Mouse (Mus musculus) heart, postnatal 4 days (tissue): ENCODE measurements around the gene Mettl17. TPM values are rescaled to one million over a fixed set of nuclear protein-coding genes. Genes with fewer than 3 reads are reported as not detected.
"Not testable (repeated sequence)": the region's sequence is repeated elsewhere in the genome, so short reads cannot be mapped to it uniquely, and the experiment has no call there.

Experiments used
- DNase-seq: peaks from one replicate; pipeline ENCODE4 v3.0.0; 2021
- total RNA-seq, 2 experiments: library from RNA; stranded (reverse); gene quantifications; 2 replicates each; pipeline ENCODE4 v1.2.3; 2021

Gene Mettl17
- total RNA-seq, result 10 to 100 TPM; 17.9 to 25.7 TPM

GRCm38 (mm10) chr14:51884598-51885331, at the start of gene Mettl17:
Gene Mettl17 (plus strand): TSS chr14:51884842.
- DNase-seq, result peak; percentile 97

GRCm38 (mm10) chr14:51838480-51838879, 46.2 kb upstream of the Mettl17 start:
- not testable (repeated sequence) for DNase-seq

DNA sequence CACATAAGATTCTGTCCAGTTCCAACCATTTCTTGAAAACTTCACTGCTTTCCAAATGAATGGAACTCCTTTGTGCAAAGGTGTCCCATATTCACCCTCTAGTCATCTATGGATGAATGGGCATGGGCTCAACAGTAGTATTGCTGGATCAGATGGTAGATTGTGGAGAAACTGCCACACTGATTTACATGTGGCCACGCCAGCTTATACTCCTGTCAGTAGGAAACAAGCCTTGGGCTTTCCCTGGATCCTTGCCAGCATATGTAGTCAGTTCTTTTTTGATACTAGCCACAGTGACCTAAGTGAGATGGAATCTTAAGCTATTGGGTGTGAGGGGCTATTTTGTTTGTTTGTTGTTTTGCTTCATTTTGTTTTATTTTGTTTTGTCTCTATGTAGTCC, 42.4 kb upstream of the Mettl17 start:
- no peak for DNase-seq

GRCm38 (mm10) chr14:51842781-51843180, 41.9 kb upstream of the Mettl17 start:
- no peak for DNase-seq

- DNase-seq, result no peak
Measured at GRCm38 (mm10) chr14:51843882-51844281, 40.8 kb upstream of the Mettl17 start.

GRCm38 (mm10) chr14:51846566-51846965, 38.1 kb upstream of the Mettl17 start:
- no peak for DNase-seq

- not testable (repeated sequence) for DNase-seq
Measured at GRCm38 (mm10) chr14:51851006-51851405, 33.6 kb upstream of the Mettl17 start.

DNA sequence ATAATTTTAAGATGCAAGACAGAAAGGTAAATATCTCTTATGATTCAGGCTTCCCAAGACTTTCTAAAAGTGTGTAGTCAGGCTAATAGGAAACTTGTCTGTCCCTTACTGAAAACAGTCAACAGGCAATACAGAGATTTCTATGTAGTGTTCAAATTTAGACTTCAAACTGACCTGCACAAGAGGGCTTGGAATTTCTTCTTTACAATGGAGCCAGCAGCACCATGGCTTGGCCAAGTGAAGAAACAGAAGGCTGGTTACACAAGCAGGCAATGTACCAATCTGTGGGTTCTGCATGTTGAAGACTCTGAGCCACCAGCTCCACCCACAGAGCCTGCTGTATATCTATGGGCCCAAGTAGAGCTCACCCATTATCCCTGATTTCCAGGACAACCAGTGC, 31.2 kb upstream of the Mettl17 start, which contains the start of gene Ear6:
Ear6 (plus strand) TSS at position 301 of the 400 bp plus-strand sequence.
- no peak for DNase-seq

GRCm38 (mm10) chr14:51855280-51855679, 29.4 kb upstream of the Mettl17 start:
- DNase-seq, result not testable (repeated sequence)

DNA sequence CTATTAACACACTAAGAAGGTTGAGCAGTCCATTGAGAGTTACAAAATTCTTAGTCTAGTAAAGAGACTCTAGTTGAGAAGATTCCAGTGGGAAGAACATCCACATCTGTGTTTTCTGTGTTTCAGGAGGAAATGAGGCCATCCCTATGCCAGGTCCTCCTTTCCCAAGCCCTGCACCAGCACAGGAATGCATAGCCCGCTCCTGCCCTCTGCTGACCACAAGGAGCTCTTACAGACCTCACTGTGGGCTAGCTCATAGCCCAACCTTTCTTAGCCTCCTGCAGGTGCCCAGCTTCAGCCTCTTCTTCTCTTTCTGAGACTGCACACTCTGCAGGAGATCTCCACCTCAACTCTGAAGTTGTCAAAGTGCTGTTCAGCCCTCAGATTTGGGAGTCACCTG, 21.0 kb upstream of the Mettl17 start:
- DNase-seq, result peak; percentile 14

- DNase-seq, result no peak
Measured at GRCm38 (mm10) chr14:51870756-51871155, 13.9 kb upstream of the Mettl17 start.

DNA sequence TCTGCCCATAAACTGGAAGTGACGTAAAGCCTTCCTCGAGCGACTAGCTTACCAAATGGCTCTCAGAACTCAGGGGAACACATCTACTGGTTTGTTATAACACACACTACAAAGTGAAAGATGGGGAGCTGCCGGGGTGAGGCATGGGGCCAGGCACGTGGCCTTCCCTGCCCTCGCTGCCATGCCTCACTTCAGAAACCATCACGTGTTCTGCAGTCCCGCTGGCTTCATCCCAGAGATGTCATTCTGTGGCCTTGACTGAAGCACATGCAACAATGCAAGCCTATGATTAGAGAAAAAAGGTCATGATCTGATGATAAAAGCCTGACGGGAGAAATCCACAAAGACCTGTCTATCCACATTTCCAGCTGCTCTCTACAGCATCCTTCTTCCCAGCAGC, 12.9 kb upstream of the Mettl17 start:
- no peak for DNase-seq

- DNase-seq, result no peak
Measured at GRCm38 (mm10) chr14:51877517-51877916, 7.1 kb upstream of the Mettl17 start.

DNA sequence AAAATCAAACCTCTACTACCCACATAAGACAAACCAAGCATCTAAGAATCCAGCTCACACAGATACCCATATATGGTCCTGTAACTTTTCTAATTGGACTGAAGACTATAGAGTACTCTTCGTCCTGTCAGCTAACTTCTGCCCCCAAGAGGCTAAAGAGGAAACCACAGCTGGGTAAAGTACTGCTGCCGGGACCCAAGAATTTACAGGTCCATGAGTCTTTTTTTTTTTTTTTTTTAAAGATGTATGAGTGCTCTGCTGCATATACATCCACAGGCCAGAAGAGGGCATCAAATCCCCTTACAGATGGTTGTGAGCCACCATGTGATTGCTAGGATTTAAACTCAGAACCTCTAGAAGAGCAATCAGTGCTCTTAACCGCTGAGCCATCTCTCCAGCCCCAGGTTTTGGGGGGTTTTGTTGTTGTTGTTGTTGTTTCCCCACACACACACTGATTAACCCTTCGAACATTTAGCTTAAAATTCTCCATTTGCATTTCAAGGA, 1.1 kb upstream of the Mettl17 start:
- peak; percentile 86 for DNase-seq

DNA sequence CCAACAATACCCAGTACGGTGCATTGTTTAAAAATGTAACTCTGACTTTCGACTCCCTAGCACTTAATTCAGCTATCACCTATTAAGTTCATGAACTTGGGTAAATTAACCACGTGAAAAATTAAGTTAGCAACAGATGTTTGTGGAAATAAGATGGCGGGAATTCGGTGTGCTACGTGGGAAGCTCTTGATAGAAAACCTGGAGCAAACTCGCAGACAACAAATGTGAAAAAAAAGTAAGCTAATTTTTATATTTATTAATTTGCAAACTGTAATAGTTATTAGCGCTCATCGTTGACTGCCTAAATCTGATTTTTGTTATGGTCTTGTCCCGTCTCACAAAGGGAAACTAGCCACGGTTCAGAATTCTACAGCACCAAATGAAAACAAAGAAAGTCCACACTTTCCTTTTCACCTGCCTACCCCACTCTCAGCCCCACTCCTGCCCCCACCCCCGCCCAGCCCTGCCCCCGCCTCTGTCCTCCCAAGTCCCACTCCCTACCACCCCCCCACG, 554 bp upstream of the Mettl17 start:
- DNase-seq, result no peak

- no peak for DNase-seq
Measured at GRCm38 (mm10) chr14:51886051-51886450, 1.4 kb downstream of the Mettl17 start.

DNA sequence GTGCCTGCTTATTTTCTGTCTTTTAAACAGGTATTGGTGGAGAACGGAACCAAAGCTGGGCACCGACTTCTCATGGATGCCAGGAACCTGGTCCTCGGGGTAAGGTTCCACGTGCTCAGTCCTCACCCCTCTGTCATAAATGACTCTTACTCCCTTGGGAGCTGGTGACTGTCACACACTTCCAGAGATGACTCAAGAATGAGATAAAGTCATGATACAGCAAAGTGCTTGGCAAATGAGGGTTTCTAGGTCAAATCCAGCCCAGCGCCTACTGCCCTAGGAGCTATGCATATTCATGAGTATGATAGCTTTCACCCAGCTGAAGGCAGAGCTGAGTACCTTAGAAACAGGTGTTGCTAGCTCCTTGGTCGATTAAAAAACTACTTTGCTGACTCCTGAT, 5.2 kb downstream of the Mettl17 start:
- no peak for DNase-seq

- no peak for DNase-seq
Measured at GRCm38 (mm10) chr14:51892191-51892939, 7.7 kb downstream of the Mettl17 start, which contains the start of gene Slc39a2. Gene Slc39a2 (plus strand): TSS chr14:51892889.

DNA sequence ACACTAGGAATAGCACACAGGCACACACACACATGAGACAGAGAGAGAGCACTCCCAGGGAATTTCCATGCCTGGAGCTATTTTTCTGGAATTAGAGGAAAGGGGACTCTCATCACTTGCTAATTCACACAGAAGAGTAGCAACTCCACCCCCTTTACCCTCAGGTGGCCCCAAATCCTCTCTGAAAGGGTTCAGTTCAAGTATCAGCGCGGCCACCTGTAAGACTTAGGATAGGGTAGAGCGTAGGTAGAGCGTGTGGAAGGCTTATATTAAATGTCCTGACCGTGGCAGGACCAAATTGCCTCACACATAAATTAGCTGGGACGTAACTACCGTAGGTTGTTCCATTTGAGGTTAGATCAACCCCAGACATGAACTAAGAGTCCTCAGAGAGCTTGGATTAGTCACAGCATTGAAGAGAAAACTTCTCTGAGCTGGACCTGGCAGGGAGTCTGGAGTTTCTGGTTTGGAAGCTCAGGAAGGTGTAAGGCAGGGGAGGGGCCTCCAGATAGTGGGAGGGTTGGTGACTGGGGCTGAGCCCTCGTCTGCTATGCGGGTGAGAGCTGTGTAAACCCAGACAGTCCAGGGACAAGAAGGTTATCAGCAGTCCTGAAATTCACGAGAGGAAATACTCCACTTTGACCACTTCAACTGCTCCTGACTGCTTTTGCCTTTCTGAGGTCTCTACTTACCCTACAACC, 8.6 kb downstream of the Mettl17 start:
- no peak for DNase-seq

DNA sequence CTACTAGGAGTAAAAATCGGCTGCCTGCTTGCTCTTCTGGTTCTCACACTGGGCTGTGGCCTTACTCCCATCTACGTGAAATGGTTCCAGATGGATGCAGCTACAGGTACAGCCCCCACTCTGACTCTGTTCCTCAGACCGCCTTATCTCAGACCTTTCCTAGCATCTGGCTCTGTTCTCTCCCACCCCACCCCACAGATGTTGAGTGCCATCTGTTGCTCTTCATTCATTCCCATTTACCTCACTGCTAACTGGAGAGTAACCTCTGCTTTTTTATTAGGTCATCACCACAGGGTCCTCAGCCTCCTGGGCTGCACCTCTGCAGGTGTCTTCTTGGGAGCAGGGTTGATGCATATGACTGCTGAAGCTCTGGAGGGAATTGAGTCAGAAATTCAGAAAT, 9.2 kb downstream of the Mettl17 start:
- DNase-seq, result no peak

DNA sequence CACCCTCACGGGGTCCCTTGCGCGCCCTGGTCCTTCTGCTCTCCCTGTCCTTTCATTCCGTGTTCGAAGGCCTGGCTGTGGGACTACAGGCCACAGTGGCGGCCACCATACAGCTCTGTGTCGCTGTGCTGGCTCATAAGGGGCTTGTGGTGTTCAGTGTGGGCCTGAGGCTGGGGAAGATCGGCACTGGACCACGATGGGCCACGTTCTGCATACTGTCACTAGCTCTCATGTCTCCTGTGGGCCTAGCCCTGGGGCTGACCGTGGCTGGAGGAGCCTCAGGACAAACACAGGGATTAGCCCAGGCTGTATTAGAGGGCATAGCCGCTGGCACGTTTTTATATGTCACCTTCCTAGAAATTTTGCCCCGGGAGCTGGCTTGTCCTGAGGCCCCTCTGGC, 10.4 kb downstream of the Mettl17 start:
- DNase-seq, result no peak

- DNase-seq, result no peak
Measured at GRCm38 (mm10) chr14:51896019-51896418, 11.4 kb downstream of the Mettl17 start.
